Mouse (Mus musculus) T-helper 1 cell (primary cell): ENCODE results near the gene Sh3kbp1.
"Not testable (repeated sequence)": the region's sequence is repeated elsewhere in the genome, so short reads cannot be mapped to it uniquely, and the experiment has no call there.

Experiments used
- in situ Hi-C: fragments of 300-600 bp; cut with MboI, MseI; formaldehyde crosslinking; loops from one replicate; pipeline ENCODE4 v1.15.1; 2025; ENCODE audit warnings: high pct_unique_total_duplicates

The Sh3kbp1 gene

GRCm38 (mm10) chrX:159626907-159627587, at the start of gene Sh3kbp1:
TSS of gene Sh3kbp1 (plus strand) at chrX:159627272.
- in situ Hi-C loops: loop anchor here (5.0 to 10.0 kb wide), 3 partner anchors 35 to 488 kb away; no protein-coding TSS in a partner anchor

DNA sequence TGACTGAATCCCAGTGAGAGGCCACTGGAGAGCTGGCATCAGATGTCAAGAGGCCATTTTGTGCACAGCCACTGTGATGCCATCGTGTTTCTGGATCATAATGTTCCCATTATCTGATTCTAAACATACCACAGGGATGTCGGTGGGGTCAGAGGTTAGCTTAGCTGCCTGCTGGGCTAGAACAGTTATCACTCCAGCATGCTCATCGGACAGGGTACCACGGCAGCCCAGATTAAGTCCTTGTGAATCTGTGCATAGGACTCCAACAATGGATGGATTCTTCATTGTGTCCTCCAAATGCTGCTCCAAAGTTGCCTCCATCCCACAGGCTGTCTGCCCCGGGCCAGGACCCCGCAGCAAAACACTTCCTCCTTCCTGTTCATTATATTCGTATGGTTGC, 42.3 kb upstream of the Sh3kbp1 start:
- in situ Hi-C loops: not testable (repeated sequence)

DNA sequence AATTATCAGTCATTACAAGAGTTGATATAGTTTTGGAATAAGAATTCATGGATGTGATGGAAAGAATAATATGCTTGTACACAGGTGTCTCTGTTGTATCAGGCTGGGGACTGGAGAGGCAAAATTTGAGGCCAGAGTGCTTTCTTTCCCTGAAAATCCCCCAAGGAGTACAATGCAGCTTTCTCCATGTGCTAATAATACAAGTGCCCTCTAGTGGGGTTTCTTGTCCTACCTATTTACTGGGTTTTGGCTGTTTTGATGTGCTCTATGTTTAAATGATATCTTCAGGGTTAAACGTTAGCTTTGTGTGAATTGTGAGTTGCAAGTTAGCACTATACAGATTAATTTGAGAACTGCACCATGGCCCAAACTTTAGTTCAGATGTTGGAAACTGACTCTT, 35.4 kb upstream of the Sh3kbp1 start:
- in situ Hi-C loops: no loop called here

GRCm38 (mm10) chrX:159597502-159597901, 29.6 kb upstream of the Sh3kbp1 start:
- in situ Hi-C loops: no loop called here

DNA sequence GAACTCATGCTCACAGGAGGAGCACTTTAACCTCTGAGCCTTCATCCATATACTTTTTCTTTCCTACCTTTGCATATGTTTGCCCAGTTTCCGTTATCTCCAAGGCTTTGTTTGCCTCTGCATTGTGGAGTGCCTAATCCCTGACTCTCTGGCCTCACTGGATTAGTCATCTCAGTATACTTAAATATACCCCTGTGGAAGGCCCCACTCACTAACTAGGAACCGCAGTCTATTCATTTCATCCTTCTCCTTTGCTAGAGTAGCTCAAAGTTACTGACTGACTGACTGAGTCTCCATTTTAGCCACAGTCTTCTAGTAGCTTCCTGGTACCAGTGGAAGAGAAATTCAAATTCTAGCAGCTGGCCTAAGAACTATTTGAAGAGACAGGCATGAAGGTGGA, 22.2 kb upstream of the Sh3kbp1 start:
- in situ Hi-C loops: loop anchor here (5.0 to 10.0 kb wide), 2 partner anchors 123 to 1150 kb away; no protein-coding TSS in a partner anchor

DNA sequence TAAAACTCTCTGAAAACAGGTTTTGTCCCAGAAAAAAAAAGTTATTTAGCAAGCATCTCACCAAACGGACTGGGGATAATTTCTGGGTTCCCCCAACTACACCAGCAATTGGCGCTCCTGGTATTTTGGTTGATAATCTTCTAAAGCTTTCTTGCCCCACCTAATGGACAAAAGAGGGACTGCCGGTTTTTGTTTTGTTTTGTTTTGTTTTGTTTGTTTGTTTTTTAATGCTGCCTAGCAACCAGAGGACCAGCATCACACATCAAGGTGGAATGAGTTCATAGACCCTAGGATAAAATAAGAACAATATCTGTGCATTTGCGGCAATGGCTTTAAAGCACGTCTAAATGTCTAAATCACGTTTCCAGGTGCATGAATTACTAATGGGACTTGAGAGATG, 20.1 kb upstream of the Sh3kbp1 start:
- in situ Hi-C loops: loop anchor here (5.0 to 10.0 kb wide), 2 partner anchors 125 to 1148 kb away; no protein-coding TSS in a partner anchor

GRCm38 (mm10) chrX:159626208-159626906, 715 bp upstream of the Sh3kbp1 start:
- in situ Hi-C loops: loop anchor here (5.0 to 10.0 kb wide), 3 partner anchors 36 to 488 kb away; no protein-coding TSS in a partner anchor

DNA sequence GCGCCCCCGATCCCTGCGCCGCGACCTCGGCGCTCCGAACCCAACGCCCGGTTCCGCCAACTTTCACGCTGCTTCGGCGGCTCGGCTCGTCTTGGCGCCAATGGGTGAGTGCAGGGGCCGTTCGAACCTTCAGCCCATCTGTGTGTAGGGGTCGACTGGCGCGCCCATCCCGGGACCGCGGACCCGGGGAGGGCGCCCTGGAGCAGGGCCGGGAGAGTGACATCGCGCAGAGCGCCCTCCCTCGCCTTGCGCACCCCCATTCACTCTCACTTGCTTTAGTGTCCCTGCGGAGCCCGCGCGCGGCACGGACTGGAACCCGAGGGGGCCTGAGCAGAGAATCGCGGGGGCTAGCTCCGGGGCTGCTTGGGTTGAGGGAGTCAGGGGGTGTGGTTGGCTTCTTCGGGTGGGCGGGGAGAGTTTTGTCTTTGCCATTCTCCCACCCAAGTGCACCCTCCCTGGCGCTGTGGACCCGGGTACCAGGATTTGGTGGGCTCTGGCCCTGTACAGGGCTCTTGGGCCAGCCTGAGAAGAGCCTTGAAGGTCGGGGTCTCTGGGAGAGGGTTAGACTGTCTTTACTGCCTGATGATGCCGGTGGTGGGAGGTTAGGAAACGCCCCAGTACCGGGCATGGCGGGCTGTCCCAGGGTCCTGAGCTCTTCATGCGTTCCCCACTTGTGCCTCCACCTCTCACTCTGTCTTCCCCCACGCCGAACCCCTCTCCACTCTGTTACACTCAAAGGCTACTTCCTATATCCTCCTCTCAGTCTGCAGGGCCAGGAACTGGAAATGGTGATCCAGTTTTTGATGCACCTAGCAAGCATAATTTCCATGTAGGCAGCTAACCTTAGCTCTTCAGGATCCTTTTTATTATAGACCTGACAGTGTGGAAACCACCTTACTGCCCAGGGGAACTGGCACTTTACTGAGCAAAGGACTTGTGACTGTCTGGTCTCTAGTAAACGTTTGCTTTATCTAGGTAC, 805 bp downstream of the Sh3kbp1 start:
- in situ Hi-C loops: loop anchor here (5.0 to 10.0 kb wide), 3 partner anchors 34 to 487 kb away; no protein-coding TSS in a partner anchor

- in situ Hi-C loops: loop anchor here (5.0 to 10.0 kb wide), 3 partner anchors 34 to 486 kb away; no protein-coding TSS in a partner anchor
Observed at GRCm38 (mm10) chrX:159628629-159629028, 1.6 kb downstream of the Sh3kbp1 start.

- in situ Hi-C loops: loop anchor here (5.0 to 10.0 kb wide), 3 partner anchors 33 to 486 kb away; no protein-coding TSS in a partner anchor
Observed at GRCm38 (mm10) chrX:159629203-159629602, 2.1 kb downstream of the Sh3kbp1 start.

DNA sequence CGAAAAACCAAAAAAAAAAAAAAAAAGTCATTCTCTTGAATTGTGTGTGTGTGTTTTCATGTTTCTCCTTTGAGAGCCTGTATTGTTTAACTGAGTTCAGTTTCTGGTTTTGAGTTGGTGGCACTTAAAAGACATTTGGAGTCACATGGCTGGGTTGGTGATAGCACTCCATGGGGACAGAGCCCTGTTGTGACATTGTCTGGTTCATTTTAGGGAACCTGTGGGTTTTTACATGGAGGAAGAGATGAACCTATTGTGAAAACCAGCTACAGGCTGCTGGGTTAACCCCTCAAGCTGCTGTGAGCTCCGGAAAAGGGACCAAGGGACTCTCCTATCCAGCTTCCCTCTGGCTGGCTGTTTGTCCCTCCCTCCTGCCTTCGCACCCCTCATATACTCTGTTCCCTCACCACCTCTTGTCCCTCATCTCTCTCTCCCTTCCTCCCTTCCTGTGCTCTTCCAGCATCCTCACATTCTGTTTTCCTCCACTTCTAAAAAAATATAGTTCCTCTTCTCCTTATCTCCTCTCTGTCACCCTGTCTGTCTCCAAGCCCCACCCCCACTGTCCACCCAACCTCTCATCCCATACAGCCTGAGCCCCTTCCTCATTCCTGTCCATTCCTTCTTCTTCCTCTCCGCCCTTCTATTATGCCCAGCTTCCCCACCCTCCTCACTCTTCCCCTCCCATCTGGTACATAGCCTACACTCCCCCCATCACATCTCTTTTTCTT, 11.6 kb downstream of the Sh3kbp1 start:
- in situ Hi-C loops: no loop called here

DNA sequence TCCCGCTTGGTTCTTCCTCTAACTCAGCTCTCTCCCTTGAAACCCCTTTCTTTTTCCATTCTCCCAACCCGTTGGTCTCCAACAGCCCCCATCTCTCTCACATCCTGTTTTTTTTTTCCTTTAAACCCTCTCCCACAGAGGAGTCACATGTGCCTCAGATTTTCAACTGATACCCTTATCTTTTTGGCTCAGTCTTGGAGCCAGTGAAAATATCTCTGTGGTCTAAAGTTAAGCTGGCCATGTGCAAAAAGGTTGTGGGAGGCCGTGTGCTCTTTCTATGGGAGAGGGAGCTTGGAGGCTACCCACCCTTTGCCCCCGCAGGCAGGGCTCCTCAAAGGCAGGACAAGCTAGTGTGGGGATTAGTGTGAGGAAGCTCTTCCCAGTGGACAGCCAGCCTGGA, 12.9 kb downstream of the Sh3kbp1 start:
- in situ Hi-C loops: no loop called here

- in situ Hi-C loops: no loop called here
Observed at GRCm38 (mm10) chrX:159645314-159645713, 18.2 kb downstream of the Sh3kbp1 start.

DNA sequence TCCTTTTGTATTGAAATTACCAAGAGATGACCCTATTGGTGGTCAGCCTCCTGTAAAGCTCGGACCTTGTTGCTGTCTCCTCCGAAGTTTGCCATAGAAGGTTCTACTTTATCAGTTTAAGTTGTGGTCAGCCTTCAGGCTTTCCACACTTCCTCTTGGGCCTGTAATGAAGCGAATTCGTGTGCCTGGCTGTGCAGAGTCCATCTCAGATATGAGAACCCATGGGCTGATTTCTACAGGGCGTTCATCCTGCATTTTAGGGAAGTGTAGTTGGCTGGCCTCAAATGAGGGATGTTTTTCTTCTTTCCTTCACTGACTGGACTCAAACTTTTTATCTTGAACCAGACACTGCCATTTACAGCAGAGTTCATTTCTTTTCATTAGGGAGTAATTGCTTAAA, 20.5 kb downstream of the Sh3kbp1 start:
- in situ Hi-C loops: no loop called here

DNA sequence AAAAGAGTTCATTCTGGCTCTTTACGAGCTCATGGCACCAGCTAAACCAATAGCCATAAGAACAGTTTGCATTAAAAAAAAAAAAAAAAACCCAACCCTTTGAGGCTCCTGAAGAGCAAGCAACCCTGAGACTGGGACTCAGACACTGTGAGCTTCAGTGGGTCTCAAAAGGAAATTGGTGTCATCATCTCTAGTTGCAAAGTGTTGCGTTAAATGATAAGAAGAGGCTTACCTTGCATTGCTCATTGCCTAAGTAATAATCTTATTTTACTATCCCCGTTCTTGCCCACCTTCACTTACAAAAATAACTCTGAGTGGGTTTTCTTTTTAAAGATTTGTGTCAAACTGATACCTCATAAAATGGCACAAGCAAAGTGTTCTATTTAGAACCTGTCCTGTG, 21.5 kb downstream of the Sh3kbp1 start:
- in situ Hi-C loops: no loop called here

- in situ Hi-C loops: no loop called here
Observed at GRCm38 (mm10) chrX:159650130-159650678, 23.1 kb downstream of the Sh3kbp1 start.

DNA sequence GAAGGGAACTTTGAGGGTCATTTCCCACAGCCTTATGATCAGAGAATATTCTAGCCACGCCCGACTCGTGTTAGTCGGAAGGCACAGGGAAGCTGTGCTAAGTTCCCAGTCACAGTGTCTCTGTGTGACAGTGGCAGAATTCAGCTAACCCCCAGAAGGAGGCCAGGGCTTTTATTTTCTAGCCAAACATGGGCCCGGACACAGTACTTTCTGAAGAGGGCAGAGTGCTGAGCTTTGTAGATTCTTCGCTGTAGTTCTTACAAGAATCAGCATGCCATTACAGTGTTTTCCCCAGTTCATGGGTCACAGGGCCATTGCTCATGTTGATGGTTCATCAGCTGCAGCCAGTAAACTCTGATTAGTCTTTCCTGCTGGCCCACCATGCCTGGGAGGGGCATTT, 23.7 kb downstream of the Sh3kbp1 start:
- in situ Hi-C loops: no loop called here

- in situ Hi-C loops: no loop called here
Observed at GRCm38 (mm10) chrX:159671388-159671787, 44.3 kb downstream of the Sh3kbp1 start.

DNA sequence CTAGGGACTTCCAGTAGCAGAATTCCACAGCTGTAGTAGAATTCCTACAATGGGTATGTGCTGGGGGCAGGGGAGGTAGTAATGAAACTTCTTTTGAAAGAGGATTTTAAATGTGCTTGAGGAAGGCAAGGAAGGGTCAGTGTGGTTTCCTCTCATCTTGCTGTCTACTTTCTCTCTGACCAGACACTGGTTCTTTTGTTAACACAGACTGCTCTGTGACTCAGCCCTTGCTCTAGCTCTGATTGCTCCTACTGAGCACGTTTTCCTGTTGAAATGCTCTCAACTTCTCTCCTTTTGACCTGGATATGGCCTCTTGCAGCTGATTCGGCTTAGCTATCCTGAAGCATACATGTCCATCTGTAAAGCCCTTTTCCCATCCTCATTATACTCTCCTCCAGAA, 45.4 kb downstream of the Sh3kbp1 start:
- in situ Hi-C loops: no loop called here

DNA sequence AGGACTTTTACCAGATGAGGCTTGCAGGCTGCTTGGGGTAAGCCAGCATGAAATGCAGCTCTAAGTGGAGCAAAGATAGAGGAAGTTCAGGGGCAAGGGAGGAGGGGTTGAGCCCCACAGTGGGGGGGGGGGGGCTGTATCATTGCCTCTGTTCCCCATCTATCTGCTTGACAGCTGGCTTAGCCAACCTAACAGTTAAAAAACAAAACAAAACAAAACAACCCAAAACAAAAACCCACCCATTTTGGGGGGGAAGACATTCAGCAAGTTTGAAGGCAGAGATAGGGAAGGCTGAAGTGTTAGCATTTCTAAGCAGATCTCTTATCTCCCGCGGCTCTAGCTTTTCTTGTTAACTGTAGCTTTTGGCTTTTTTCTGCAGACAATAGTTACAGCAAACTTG, 49.2 kb downstream of the Sh3kbp1 start:
- in situ Hi-C loops: no loop called here
